Mouse (Mus musculus): ENCODE results near the gene Sox10.
A peak's percentile ranks its signal among the peaks of the same experiment; 100 is the strongest.

The Sox10 gene

DNA sequence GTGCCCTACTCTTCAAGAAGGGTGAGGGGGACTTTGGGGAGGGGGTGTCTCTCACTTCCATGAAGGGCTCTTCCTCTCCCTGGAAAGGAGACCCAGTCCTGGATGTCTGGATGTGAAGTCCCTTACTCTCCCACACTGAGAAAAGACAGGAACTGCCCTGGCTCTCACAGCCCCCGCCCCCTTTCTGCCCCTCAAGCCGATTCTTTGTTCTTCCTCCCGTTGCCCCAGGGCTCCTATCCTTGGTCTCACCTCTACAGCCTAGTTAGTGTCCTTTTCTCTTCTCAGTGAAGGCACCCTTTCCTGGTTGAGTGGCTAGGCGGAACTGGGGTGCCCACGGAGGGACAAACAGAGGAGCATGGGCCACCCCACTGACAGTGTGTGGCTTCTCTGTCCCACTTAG is at the start of gene Sox10:
Sox10 (minus strand) TSS at position 101 of the 400 bp plus-strand sequence.
- DNase-seq = no peak

- peak; percentile 27 to 39 for DNase-seq
Measured at GRCm38 (mm10) chr15:79213591-79213990, 48.6 kb upstream of the Sox10 start.

GRCm38 (mm10) chr15:79212750-79213446 is 47.9 kb upstream of the Sox10 start:
- DNase-seq = no peak

GRCm38 (mm10) chr15:79210357-79210756 is 45.3 kb upstream of the Sox10 start:
- DNase-seq = no peak

DNA sequence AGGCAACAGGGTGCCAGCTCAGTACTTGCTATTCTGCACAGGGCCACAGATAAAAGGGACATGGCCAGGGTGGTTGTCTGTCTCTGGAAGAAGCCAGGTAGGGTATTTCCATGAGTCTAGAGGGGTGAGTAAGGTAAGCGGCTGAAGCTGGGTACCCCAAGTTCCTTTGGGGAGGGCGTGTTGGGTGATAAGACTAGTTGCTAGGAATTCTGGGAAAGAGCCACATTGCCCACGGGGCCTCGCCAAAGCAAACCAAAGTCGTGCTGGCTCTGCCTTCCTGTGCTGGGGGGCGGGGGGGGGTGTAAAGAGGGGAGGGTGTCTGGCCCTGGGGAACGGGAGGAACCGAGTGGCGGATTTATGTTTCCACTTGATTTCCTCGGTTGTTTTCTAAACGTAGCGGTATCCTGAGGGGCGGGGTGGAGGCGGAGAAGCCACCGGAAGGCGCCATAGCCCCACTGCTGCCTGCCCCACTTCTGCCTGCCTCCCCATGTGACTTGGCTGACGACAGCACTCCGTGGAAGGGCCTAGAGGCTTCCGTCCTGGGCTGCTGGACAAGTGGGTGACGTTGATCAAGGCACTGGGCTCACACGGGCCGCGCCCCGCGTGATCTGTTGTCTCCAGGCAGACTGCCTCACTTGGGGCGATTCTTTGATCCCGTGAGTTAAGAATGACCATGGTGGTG is 43.9 kb upstream of the Sox10 start:
- peak; percentile 75 for DNase-seq

DNA sequence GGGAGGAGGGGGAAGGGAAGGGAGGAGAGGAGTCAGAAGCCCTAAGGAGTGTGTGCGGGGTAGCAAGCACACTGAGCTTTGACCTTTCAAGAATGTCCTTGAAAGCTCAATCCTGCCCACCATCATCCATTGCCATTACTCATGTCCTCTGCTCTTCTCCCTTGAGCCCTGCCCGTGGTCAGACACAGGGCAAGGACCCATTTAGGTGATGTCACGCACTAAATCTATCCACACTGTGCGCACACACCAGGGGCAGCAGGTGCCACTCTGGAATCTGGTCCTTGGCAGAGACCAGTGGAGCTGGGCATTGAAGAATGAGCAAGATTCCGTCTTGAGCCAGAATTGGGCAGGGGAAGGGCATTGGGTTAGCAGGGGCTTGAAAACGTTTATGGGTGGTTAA is 43.2 kb upstream of the Sox10 start:
- no peak for DNase-seq

DNA sequence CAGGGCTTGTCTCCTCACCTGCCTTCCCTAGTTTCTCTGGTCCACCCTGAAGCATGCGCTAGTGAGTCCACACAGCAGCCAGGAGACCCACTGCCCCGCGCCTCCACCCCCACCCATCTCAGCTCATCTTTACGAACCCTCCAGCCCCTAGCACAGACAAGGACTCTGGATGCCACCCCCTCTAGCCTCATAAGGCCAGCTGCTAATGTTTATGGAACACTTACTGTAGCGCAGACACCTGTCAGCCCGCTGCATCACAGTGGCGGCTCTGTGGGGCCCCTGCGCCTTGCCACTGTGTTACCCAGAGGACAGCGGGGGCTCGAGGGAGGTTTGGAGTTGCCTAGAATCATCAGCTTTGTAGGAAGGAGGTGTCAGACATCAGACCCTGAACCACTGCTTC is 37.5 kb upstream of the Sox10 start:
- DNase-seq = no peak

DNA sequence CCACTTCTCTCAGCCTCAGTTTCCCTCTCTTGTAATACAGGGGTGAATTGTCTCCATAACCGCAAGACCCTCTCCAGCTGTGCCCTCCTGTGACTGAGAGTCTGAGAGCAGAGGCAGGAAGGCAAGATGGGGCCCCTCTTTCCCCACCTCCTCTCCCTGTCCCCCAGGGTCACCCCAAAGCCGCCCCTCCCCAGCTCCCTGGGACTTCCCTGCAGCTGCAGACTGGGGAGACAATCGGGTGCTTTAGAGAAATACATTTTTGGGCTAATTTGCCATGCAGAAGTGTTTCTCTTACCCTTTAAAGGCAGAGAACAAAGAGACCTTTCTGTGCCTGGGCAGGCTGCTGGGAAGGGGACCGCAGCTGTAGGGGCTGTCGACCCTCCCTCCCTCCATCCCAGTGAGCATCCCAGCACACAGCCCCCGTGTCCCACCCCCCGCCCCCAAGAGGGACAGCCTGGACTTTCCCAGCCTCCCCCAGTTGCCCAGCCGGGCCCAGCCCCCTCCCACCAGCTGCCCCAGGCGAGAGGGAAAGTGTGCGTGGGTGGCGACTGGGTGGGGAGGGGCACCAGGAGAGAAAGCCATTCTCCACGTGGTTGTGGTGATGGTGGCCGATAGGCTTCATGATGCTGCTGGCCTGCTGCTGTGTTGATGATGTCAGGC is 36.6 kb upstream of the Sox10 start:
- no peak for DNase-seq

GRCm38 (mm10) chr15:79199390-79199976 is 34.4 kb upstream of the Sox10 start:
- no peak for DNase-seq

DNA sequence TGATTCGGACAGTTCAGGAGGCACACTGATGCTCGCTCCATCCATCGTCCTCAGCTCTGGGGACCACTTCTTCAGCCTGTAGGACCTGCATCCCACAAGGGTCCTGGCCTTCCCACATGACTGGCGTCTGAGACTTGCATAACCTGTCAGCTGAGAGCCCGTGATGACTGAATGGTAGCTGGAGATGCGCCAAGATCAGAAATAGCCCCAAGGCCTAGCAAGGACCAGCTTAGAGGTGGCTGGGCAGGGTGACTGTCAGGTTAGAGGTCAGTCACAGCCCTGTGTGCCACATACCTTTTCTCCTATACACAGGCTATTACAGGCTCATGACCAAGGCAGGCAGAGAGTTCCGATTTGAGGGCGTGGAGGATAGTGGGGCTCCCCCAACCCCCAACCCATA is 30.5 kb upstream of the Sox10 start:
- peak; percentile 6 to 26 for DNase-seq

DNA sequence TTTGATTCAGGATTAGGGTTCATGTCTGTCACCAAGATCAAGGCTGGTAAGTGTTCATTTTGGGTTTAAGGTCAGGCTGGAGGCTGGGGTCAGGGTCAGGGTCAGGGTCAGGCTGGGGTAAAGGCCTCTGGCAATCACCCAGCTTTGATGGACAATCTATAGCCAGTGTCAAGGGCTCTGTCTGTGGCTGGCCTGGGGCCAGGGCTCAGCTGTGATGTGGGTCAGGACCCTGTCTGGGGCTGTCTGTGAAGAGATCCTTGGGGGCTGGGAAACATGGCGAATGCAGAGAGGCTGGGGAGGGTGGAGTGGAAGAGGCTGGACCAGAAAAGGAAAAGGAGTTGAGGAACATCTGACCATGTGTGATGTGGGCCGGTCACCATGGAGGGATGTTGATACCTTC is 29.9 kb upstream of the Sox10 start:
- DNase-seq = no peak

DNA sequence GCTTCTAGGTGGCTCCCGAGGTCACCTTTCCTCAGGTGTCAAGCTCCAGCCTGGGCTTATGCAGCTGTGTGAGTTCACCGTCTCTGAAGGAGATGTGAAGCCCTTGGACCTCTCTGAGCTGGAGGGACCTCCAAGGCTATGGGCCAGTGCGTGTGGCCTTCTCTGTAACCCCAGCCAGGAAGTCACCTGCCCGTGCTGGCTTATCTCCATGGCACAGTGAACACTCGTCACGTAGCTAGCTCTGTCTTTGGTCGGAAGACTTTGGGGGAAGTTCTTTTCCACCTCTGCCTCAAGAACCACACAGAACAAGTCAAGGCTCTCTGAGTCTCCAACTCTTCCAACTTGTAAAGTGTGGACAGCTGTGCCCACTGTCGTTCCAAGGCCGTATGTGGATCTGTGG is 29.0 kb upstream of the Sox10 start:
- no peak for DNase-seq

GRCm38 (mm10) chr15:79192885-79193845 is 28.1 kb upstream of the Sox10 start:
- no peak for DNase-seq

DNA sequence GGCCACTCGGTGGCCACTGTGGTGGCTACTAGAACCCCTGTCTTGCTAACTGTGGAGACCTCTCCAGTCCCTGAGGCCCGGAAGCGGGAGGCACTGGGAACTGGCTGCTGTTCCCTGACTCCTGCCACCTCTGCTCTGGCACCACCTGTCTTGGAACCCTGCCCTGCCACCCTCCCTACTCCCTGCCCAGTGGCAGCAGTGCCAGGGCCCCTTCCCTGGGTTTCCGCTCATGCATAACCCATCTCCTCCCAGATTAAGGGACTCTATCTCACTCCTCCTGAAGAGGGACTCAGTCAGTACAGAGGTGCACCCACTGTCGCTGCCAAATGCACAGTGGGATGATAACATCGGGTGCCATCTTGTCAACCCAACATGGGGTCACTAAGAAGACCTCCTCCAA is 27.4 kb upstream of the Sox10 start:
- DNase-seq = no peak

DNA sequence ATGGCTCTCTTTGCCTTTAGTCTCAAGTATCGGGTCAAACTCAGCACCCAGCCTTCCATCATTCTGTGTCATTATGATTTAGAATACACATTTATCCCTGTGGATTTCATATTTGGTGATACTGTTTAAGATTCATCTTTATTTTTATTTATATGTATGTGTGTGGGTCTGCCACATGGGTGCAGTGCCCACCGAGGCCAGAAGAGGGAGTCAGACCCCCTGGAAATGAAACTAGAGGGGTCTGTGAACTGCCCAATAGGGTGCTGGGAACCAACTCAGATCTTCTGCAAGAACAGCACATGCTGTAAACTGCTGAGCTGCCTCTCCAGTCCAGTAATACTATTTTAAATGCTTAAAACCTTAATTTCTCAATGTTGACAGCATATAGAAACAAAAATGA is 26.4 kb upstream of the Sox10 start:
- no peak for DNase-seq

GRCm38 (mm10) chr15:79187819-79188218 is 22.8 kb upstream of the Sox10 start:
- no peak for DNase-seq

DNA sequence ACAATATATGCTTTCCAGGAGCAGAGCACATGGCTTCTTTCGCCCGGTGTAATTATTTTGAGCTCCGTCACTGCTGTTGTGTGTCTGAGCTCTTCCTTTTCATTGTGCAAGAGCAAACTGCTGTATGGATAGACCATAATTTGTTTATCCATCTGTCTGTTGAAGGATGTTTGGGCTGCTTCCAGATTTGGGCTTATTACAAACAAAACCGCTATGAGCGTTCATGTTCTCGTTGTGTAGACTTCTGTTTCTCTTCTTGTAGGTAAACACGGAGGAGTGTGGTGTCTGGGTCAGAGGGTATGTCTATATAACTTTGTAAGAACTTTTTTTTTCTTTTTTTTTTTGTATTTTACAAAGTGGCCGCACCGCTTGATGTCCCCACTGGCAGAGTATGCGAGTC is 20.2 kb upstream of the Sox10 start:
- DNase-seq = no peak

DNA sequence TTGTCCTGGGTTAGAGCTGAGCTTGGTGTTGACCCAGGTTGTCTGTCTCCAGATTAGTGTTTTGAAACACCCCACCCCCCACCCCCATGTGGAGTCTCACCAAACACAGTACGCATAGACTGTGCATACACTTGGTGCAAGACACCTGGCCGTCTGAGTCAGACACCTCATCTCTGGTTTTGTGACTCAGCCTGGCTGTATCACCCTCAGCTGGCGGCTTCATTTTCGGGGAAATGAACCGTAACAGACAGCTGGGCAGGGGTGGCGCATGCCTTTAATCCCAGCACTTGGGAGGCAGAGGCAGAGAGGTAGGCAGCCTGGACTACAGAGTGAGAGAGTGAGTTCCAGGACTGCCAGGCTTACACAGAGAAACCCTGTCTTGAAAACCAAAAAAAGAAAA is 11.9 kb upstream of the Sox10 start:
- peak; percentile 1 to 21 for DNase-seq

- no peak for DNase-seq
Measured at GRCm38 (mm10) chr15:79166712-79167111, 1.7 kb upstream of the Sox10 start.

GRCm38 (mm10) chr15:79164251-79164650 is 789 bp downstream of the Sox10 start:
- DNase-seq = no peak

DNA sequence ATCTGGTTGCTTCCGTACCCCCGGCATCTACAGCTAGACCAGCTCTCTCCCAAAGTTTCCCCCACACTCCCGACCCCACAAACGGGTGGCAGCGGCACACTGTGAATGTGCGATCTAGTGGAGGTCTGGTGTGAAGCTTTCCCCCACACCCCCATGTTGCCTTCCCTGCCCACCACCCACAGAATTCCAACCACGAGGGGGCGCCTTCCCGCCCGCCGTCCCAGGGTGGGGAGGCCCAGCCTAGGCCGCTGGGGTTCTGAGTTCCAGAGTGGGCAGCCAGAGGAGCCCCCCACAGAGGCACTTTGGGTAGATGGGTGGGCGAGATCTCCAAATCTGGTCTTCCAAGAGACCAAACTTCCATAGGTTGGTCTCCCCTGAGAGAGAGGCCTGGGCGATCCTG is 2.2 kb downstream of the Sox10 start:
- no peak for DNase-seq

DNA sequence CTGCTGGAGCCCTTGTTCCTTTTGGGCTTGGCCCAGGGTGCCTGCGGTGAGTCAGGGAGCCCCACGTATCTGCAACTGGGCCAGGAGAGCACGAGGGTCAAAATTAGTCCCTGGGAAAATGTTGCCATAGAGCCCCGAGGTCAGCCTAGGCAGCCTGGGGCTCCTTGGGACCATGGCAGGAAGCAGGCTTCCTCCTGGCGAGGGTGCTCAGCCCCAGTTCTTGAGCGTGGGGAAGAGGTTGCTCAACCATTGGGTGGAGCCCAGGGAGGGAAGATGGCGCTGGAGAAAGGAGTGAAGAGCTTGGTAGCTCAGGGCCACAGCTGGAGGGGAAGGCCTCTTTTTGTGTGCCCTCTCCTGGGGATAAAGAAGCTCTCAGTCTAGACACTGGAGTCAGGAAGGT is 2.7 kb downstream of the Sox10 start:
- no peak for DNase-seq

DNA sequence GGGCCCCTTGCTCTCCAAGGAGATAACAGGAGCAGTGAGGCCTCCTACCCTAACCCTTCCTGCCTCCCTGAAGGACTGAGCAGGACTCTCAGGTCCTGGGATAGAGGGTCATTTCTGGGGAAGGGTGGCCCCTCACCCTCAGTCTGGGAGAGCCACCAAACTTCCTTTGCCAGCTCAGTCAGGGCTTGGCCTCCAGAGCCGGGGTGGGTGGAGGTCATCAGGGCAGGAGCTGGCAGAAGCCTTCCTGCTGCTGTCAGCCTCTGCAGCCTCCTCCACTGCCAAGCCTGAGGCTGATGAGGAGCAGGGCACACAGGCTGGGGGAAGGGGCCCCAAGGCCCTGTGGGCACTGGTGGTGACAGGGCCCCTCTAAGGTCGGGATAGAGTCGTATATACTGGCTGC is 9.5 kb downstream of the Sox10 start:
- DNase-seq = no peak

Measured in kidney, postnatal 36 days (tissue).